Mouse (Mus musculus): Measurements from ENCODE around the gene Pknox2. TPM values are rescaled to one million over a fixed set of nuclear protein-coding genes. Genes with fewer than 3 reads are reported as not detected.

The Pknox2 gene
- polyA plus RNA-seq, 1 experiment from 2014 or later: 21.3 TPM

DNA sequence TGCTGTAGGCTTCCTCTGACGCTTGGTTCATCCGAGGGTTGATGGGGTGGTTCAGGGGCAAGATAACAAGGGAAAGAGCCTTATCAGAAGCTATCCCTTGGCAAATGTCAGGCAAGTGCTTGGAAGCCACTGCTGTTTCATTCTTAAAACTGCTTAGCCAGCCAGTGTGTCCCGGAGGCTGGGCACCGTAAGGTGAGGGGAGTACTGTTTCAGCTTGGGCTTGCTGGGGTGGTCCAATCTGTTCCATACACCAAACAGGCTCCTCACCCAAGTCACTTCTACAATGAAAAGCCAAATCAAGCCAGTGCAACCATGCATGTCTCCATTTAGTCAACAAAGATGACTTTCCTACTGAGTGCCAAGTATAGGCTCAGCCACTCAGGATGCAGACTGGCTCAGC lies 679 bp upstream of the Pknox2 start:
- ATAC-seq (replicated peaks): no peak
- no peak overlapping the region for H3K9ac ChIP-seq (replicated peaks)

DNA sequence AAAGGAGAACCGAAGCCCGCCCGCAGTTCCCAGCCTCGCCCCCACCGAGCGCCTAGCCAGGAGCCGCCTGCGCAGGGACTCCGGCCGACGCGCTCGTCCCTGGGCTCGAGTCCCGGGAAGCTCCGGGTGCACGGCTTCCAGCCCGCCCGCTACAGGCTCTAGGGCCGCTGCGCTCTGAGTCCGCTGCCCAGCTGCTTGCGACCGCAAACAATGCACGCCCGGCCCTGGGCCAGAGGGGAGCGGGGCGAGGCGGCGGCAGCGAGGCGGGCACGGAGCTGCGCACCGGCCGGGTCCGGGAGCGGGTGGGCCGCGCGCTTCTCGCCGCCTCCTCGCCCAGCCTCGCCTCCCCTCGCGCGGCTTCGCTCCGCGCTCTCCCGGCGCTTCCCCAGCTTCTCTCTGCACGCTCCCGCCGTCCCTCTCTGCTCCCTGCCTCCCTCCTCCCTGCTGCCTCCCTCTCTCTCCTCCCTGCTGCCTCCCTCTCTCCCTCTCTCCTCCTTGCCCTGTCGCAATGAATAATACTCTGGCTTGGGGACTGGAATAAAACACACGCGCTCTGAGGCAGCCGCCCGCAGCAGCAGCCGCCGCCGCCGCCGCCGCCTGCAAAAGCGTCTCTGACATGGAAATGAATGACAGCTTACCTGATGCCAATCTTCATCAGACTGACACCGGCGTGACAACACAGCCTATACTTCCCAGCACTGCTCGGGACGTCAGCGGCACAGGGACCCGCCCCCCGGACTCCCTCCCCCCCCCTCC lies 426 bp downstream of the Pknox2 start:
- WGBS: under 1% methylated on average over 70 of the region's 75 CpGs
- Histone ChIP-seq H3K4me2 (replicated peaks) (peak overlapping the region; percentile 95), H3K27me3 (no peaks in the 10 kb centered on the region), H3K4me1 (peaks cover 38% of the 10 kb centered on the region), H3K36me3 (no peaks in the 10 kb centered on the region), H3K9me3 (no peaks in the 10 kb centered on the region), H3K27ac (replicated peaks) (peak overlapping the region; percentile 100), H3K4me3 (peak overlapping the region; percentile 95), H3K9ac (replicated peaks) (peak overlapping the region; percentile 95)
- peak; percentile 95 for ATAC-seq (replicated peaks)

More for the DNA sequence above, 679 bp upstream of the Pknox2 start:
- H3K9me3 ChIP-seq: no peaks in the 10 kb centered on the region
- no peak overlapping the region for H3K4me2 ChIP-seq (replicated peaks)
- H3K27me3 ChIP-seq: no peaks in the 10 kb centered on the region
- H3K36me3 ChIP-seq: no peaks in the 10 kb centered on the region
- 67% methylated on average over 4 of the region's 4 CpGs for WGBS
- 0 out of 2 replicates have a peak overlapping the region, but pooled peaks have one; percentile 100 for H3K27ac ChIP-seq (replicated peaks)
- H3K4me3 ChIP-seq: no peak overlapping the region
- H3K4me1 ChIP-seq: peaks cover 30% of the 10 kb centered on the region

DNA sequence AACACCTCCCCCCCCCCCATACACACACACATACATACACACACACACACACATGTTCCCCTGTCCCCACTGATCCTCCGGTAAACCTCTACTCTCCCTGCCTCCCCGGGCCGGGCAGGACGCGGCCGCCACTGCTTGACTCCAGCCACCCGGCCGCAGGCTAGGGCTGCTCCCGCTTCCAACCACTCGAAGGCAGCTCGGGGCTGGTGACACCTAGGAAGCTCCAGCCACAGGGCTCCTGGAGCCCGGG lies 929 bp downstream of the Pknox2 start:
- ATAC-seq (replicated peaks): peak; percentile 30
- no peaks in the 10 kb centered on the region for H3K27me3 ChIP-seq
- peak overlapping the region; percentile 95 for H3K4me3 ChIP-seq
- no peaks in the 10 kb centered on the region for H3K9me3 ChIP-seq
- peak overlapping the region; percentile 100 for H3K27ac ChIP-seq (replicated peaks)
- H3K9ac ChIP-seq (replicated peaks): peak overlapping the region; percentile 95
- WGBS: 2% methylated on average over 12 of the region's 12 CpGs
- no peaks in the 10 kb centered on the region for H3K36me3 ChIP-seq
- H3K4me1 ChIP-seq: peaks cover 41% of the 10 kb centered on the region
- peak overlapping the region; percentile 95 for H3K4me2 ChIP-seq (replicated peaks)

DNA sequence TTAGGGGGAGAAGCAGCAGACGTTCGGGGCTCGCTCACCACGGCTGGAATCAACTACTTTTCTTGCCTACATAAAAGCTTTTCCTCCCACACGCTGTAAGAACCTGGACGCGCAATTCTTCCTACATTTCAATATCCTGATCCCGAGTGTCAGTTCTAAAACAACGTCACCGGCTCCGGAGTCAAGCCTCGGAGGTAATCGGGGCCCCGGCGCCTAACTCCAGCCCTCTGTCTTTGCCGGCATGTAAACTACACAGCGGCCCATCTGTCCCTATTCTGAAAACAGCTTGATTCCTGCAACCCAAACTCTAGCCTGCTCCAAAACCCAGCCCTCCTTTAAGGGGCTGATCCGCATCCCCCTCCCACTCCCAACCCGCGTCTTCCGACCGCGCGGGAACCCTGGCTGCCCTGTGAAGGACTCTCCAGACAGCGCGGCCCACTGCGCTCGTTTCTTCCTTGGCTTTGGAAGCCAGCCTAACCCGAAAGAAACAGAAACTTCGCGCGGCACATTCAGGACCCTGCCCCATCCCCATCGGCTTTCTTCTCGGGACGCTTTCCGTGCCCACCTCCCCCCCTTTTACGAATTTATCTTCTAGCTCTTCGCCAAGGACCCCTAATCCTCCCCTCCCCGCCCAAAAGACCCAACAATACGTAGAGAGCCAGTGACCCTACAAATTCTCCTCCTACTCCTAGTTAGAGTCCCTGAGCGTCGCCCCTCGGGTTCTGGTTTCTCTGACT lies 1.4 kb downstream of the Pknox2 start:
- Histone ChIP-seq H3K4me1 (peaks cover 45% of the 10 kb centered on the region), H3K4me3 (peak overlapping the region; percentile 95), H3K36me3 (no peaks in the 10 kb centered on the region), H3K27ac (replicated peaks) (peak overlapping the region; percentile 100), H3K27me3 (no peaks in the 10 kb centered on the region), H3K9me3 (no peaks in the 10 kb centered on the region), H3K4me2 (replicated peaks) (peak overlapping the region; percentile 95), H3K9ac (replicated peaks) (peak overlapping the region; percentile 95)
- 0 out of 2 replicates have a peak, but pooled peaks have one; percentile 4 for ATAC-seq (replicated peaks)
- under 1% methylated on average over 43 of the region's 43 CpGs for WGBS

DNA sequence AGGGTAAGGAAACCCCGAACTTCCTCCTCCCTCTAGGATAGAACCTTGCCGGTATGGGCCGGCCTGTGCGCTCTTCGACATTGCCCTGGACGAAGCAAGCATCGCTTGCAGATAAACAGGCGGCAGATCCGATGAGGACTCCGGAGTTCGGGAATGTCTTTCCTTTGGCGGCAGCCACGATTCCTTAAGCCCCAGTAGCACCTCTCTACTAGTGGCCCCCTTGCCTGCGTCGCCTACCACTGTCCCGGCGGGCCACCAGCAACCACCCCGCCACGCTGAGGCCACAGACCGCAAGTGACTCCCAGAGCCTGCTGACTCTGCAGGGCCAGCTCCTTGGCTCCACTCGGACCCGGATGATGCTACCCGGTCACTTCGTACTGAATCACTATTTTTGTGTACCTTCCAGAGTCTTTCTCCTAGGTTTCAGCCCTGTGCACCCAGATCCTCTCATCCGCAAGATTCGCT lies 2.0 kb downstream of the Pknox2 start:
- H3K36me3 ChIP-seq: no peaks in the 10 kb centered on the region
- H3K27me3 ChIP-seq: no peaks in the 10 kb centered on the region
- H3K4me1 ChIP-seq: peaks cover 49% of the 10 kb centered on the region
- peak overlapping the region; percentile 95 for H3K9ac ChIP-seq (replicated peaks)
- WGBS: under 1% methylated on average over 26 of the region's 26 CpGs
- no peak for ATAC-seq (replicated peaks)
- H3K9me3 ChIP-seq: no peaks in the 10 kb centered on the region
- H3K4me3 ChIP-seq: peak overlapping the region; percentile 95
- peak overlapping the region; percentile 95 for H3K4me2 ChIP-seq (replicated peaks)
- peak overlapping the region; percentile 100 for H3K27ac ChIP-seq (replicated peaks)

DNA sequence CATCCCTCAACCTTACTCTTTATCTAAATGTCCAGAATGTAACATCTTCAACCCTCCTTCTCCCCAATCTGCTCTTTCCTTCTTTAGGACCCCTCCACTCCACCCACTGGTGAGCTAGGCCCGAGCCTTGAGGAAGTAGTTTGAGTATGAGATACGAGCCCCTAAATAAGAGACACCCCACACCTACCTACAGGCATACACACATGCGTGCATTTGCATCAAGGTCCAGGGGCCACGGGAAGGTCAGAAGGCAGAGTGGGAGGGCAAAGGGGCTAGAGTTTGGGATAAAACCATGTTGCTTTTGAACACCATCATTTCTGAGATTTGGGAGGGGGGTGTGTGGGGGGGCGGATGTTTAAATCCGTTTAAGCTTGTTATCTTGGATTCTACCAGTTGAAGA lies 2.5 kb downstream of the Pknox2 start:
- no peaks in the 10 kb centered on the region for H3K36me3 ChIP-seq
- no peaks in the 10 kb centered on the region for H3K9me3 ChIP-seq
- H3K27me3 ChIP-seq: no peaks in the 10 kb centered on the region
- H3K4me2 ChIP-seq (replicated peaks): peak overlapping the region; percentile 95
- peak overlapping the region; percentile 95 for H3K4me3 ChIP-seq
- H3K9ac ChIP-seq (replicated peaks): peak overlapping the region; percentile 95
- H3K4me1 ChIP-seq: peaks cover 52% of the 10 kb centered on the region
- H3K27ac ChIP-seq (replicated peaks): peak overlapping the region; percentile 100
- no peak for ATAC-seq (replicated peaks)
- WGBS: 5% methylated on average over 6 of the region's 6 CpGs

DNA sequence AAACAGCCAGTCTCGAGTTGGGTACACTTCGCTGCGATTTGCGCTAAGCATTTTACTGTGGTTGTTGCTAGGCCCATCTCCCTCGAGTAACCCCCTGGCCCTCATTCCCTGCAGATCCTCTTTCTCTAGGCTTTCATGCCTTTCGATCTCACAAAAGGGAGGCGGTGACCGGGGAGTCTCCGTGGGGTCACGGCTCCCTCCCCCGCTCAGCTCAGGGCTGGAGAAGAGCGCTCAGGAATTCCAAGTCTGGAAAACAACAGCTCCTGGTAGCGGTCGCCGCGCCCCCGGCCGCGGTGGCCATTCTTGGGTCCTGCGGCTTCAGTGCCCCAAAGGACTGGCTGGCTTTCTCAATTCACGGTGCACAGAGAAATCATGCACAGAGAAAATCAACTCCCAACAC lies 3.0 kb downstream of the Pknox2 start:
- peak overlapping the region; percentile 95 for H3K9ac ChIP-seq (replicated peaks)
- ATAC-seq (replicated peaks): no peak
- no peaks in the 10 kb centered on the region for H3K36me3 ChIP-seq
- H3K27ac ChIP-seq (replicated peaks): peak overlapping the region; percentile 100
- H3K4me2 ChIP-seq (replicated peaks): peak overlapping the region; percentile 95
- WGBS: under 1% methylated on average over 21 of the region's 21 CpGs
- H3K9me3 ChIP-seq: no peaks in the 10 kb centered on the region
- peak overlapping the region; percentile 95 for H3K4me3 ChIP-seq
- no peaks in the 10 kb centered on the region for H3K27me3 ChIP-seq
- peaks cover 57% of the 10 kb centered on the region for H3K4me1 ChIP-seq

DNA sequence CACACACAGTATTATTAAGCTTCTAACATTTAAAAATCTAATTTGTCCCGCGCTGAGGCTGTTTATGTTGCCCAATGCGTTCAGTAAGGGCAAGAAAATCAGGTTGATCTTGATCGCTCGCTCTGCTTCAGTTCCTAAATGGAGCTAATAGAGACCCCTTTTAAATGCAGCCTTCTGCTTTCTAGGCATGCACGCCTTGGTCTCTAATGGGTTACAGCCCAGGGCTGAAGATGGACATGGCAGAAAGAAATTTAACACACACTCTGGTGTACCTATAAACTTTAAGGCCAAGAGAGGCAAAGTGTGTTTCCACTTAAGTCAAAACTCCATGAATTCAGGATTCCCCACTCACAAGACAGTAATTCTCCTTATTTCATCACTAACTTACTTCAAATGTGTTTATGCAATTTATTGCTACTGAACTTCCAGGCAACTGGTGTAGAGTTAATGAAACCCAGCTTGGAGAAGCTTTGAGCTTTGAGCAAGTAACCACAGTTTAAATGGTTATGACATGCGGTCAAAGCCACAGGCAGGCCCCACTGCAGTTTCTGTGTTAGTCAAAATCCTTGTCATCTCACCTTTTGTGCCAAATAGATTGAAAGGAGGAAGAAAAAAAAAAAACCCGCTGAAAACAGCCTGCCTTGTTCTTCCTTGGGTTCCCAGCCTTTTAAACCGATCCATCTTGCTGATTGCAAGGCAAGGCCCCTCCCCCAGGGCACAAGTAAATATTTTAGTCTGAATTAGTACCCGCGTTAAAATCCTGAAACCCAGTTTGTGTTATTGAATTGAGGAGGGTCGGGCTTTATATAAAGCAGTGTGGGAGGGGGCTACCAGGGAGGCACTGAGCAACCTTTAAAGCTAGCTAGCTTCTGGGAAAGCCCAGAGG lies 3.9 kb downstream of the Pknox2 start:
- H3K9ac ChIP-seq (replicated peaks): 0 out of 2 replicates have a peak overlapping the region, but pooled peaks have one; percentile 10

DNA sequence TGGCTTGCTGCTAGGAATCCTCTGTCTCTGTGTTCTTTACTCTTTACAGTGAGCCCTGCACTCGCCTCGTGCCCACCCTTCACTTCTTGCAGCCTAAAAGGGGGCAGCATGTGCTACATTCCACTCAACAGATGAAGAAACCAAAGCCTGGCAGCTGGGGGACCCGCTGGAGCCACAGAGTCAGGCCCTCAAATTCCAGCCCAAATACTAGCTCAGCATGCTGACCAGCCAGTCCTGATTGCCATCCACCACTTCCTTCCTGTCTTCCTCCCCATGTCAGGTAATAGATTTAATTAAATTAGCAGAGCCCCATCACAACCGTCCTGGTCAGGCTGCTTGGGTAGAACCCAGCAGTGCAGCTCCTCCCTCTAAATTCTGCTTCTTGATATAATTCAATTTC lies 5.1 kb downstream of the Pknox2 start:
- Histone ChIP-seq H3K36me3 (no peaks in the 10 kb centered on the region), H3K4me1 (peaks cover 56% of the 10 kb centered on the region), H3K9ac (replicated peaks) (no peak overlapping the region)

More for the DNA sequence above, 3.9 kb downstream of the Pknox2 start:
- WGBS: 18% methylated on average over 12 of the region's 12 CpGs
- H3K9me3 ChIP-seq: no peaks in the 10 kb centered on the region
- peaks cover 59% of the 10 kb centered on the region for H3K4me1 ChIP-seq
- H3K4me3 ChIP-seq: peak overlapping the region; percentile 95
- H3K4me2 ChIP-seq (replicated peaks): peak overlapping the region; percentile 95
- H3K36me3 ChIP-seq: no peaks in the 10 kb centered on the region
- H3K27me3 ChIP-seq: no peaks in the 10 kb centered on the region
- no peak for ATAC-seq (replicated peaks)
- peak overlapping the region; percentile 100 for H3K27ac ChIP-seq (replicated peaks)

DNA sequence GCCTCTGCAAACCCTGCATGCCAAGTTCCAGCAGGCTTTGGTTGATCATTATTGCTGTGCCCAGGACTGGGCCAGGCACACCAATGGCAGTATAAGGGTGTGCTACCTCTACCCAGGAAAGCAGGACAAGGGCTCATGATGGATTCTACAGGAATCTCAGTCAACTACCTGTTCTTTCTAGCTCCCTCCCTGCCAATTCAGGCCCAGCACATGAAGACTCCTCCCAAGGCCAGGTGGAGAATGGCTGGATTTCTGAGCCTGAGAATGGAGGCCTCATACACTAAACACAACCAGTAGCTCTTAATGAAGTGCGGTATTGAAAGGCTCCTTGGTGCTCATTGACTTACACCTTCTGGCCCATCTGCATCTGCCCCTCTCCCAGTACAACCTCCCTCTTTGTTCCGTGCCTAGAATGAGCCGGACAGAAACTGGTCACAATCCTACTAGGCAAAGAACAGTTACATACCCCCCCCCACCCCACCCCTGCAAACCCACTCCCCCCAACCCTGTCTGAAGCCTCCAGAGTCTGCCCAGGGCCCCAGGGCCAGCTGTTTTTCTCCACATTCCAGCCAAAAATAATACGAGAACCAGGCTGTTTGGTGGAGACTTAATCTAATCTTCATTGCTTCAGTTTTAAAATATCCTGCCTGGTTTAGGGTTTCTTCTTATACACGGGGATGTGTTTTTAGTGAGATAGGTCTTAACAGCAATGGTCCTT lies 6.6 kb downstream of the Pknox2 start:
- Histone ChIP-seq H3K36me3 (no peaks in the 10 kb centered on the region), H3K4me1 (peaks cover 66% of the 10 kb centered on the region), H3K9me3 (no peaks in the 10 kb centered on the region), H3K4me3 (no peak overlapping the region), H3K27ac (replicated peaks) (no peak overlapping the region), H3K27me3 (no peaks in the 10 kb centered on the region), H3K9ac (replicated peaks) (no peak overlapping the region), H3K4me2 (replicated peaks) (no peak overlapping the region)
- 34% methylated on average over 5 of the region's 5 CpGs for WGBS
- no peak for ATAC-seq (replicated peaks)

More for the DNA sequence above, 5.1 kb downstream of the Pknox2 start:
- ATAC-seq (replicated peaks): no peak
- no peak overlapping the region for H3K4me2 ChIP-seq (replicated peaks)
- 21% methylated on average over 4 of the region's 4 CpGs for WGBS
- H3K27me3 ChIP-seq: no peaks in the 10 kb centered on the region
- no peak overlapping the region for H3K27ac ChIP-seq (replicated peaks)
- H3K9me3 ChIP-seq: no peaks in the 10 kb centered on the region
- no peak overlapping the region for H3K4me3 ChIP-seq

DNA sequence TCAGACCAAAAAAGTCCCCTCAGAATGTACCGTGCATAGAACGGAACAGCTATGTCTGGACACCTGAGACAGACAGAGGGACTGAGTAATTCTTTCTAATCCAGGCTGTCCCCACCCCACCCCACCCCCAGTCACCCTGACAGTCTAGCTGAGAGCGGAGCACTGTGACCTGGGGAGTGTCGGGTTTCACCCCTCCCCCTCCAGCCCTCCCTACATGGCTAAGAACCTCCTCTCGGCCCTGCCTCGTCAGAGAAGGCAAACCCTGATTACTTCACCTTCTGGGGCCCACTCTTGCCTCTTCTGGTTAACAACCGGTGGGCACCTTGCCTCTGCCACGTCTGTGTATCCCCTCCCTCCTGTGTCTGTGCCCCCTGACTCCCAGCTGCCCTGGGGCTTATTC lies 7.7 kb downstream of the Pknox2 start:
- Histone ChIP-seq H3K4me1 (peaks cover 55% of the 10 kb centered on the region), H3K27ac (replicated peaks) (no peak overlapping the region), H3K9ac (replicated peaks) (no peak overlapping the region), H3K27me3 (no peaks in the 10 kb centered on the region), H3K4me2 (replicated peaks) (no peak overlapping the region), H3K36me3 (no peaks in the 10 kb centered on the region), H3K4me3 (no peak overlapping the region), H3K9me3 (no peaks in the 10 kb centered on the region)
- 9% methylated on average over 8 of the region's 8 CpGs for WGBS
- ATAC-seq (replicated peaks): no peak

Data from forebrain, embryonic 15.5 days (tissue).